Mouse (Mus musculus): ENCODE measurements around the gene R3hdml.

DNA sequence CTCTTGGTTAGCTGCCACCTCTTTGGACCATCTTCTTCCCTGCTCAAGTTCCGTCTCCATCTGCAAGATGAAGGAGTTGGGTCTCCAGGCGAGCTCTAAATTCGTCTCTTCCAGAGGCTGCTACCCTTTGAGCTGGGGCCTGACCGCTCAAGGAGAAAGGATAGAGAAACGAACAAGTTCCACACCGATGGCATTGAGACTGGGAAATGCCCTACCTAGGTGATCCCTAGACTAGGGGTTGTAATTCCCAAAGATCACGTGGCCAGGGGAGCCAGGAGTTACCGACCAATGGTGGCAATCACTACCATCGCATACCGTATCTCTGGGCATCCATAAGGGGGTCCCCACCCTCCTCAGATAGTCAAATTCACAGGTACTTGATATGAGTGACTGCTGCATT is 50.6 kb downstream of the R3hdml start:
- TF ChIP-seq CTCF (IDR thresholded peaks at IDR 0.05; ENCODE audit: low read depth), result no peak
- TF ChIP-seq EP300 (IDR thresholded peaks at IDR 0.05; ENCODE audit: low read depth), result no peak

Data from liver, embryonic 14.5 days (tissue).